Mouse (Mus musculus) CH12.LX (cell line): ENCODE measurements around the gene Nudt5. TPM values are rescaled to one million over a fixed set of nuclear protein-coding genes. Genes with fewer than 3 reads are reported as not detected.

ENCODE experiments used
- DNase-seq: peaks from one replicate; pipeline ENCODE4 v3.0.0-alpha.2; 2013; ENCODE audit errors: extremely low read depth
- H3K27ac ChIP-seq: 2 replicates; pipeline ENCODE4 v1.5.1; 2012; ENCODE audit warnings: low read depth, mild to moderate bottlenecking, control low read depth, moderate library complexity; ENCODE audit not compliant: insufficient read depth
- H3K27me3 ChIP-seq: replicated peaks from 2 replicates; pipeline ENCODE3; 2012; ENCODE audit warnings: inconsistent platforms
- H3K36me3 ChIP-seq, 2 experiments: replicated peaks in 1 of 2; 2 replicates each; pipeline versions ENCODE3 to v1.6.1; 2012; ENCODE audit warnings: inconsistent platforms in 1 of 2, low read length in 1 of 2, mild to moderate bottlenecking in 1 of 2, mixed read lengths in 1 of 2, moderate library complexity in 1 of 2; ENCODE audit not compliant: control insufficient read depth in 1 of 2, insufficient read depth in 1 of 2
- H3K4me1 ChIP-seq, 2 experiments: 2 replicates each; pipeline ENCODE4 v1.6.1; 2012; ENCODE audit warnings: inconsistent platforms in 1 of 2, moderate library complexity in 1 of 2; ENCODE audit not compliant: insufficient read depth in 2 of 2, control insufficient read depth in 1 of 2
- H3K4me2 ChIP-seq: 2 replicates; pipeline ENCODE4 v1.6.1; 2012; ENCODE audit warnings: low read depth, mild to moderate bottlenecking, control low read depth; ENCODE audit not compliant: poor library complexity, insufficient read depth, severe bottlenecking
- H3K4me3 ChIP-seq, 3 experiments: fragments of 150-350 bp in 1 of 3; sonication (generic) in 1 of 3; replicated peaks in 1 of 3; 2 replicates each; pipeline versions ENCODE3 to v1.5.1; 2011 to 2012; ENCODE audit warnings: low read depth in 2 of 3, low read length in 2 of 3, mild to moderate bottlenecking in 2 of 3, moderate library complexity in 2 of 3, control low read depth in 1 of 3, improper control_type of control experiment in 1 of 3, inconsistent platforms in 1 of 3, mixed read lengths in 1 of 3; ENCODE audit not compliant: poor library complexity in 1 of 3
- H3K79me2 ChIP-seq: replicated peaks from 2 replicates; pipeline ENCODE4 v1.6.1; 2012; ENCODE audit warnings: mild to moderate bottlenecking, moderate library complexity; ENCODE audit not compliant: control insufficient read depth, poor library complexity, insufficient read depth, severe bottlenecking; ENCODE audit errors: extremely low read depth
- H3K9ac ChIP-seq: 2 replicates; pipeline ENCODE4 v1.6.1; 2012; ENCODE audit warnings: low read depth, mild to moderate bottlenecking, control low read depth, moderate library complexity; ENCODE audit not compliant: insufficient read depth
- H3K9me3 ChIP-seq: replicated peaks from 2 replicates; pipeline ENCODE3; 2012; ENCODE audit warnings: low read length, inconsistent platforms, mixed read lengths
- BHLHE40 ChIP-seq: IDR thresholded peaks from 2 replicates; pipeline ENCODE4 v1.6.1; 2011; ENCODE audit warnings: mild to moderate bottlenecking, low read depth, low read length, improper control_type of control experiment
- CHD1 ChIP-seq: IDR thresholded peaks from 2 replicates; pipeline ENCODE4 v1.6.1; 2012; ENCODE audit warnings: low read depth, low read length, improper control_type of control experiment, inconsistent platforms
- CHD2 ChIP-seq: IDR thresholded peaks from 2 replicates; pipeline ENCODE4 v1.6.1; 2011; ENCODE audit warnings: low read length, improper control_type of control experiment
- CTCF ChIP-seq, 2 experiments: IDR thresholded peaks in 1 of 2; conservative IDR thresholded peaks in 1 of 2; 2 replicates each; pipeline ENCODE4 v1.5.1; 2011 to 2012; ENCODE audit warnings: low read depth in 2 of 2, low read length in 2 of 2, improper control_type of control experiment in 1 of 2, inconsistent platforms in 1 of 2, mild to moderate bottlenecking in 1 of 2, moderate library complexity in 1 of 2
- ETS1 ChIP-seq: conservative IDR thresholded peaks from 2 replicates; pipeline ENCODE4 v1.6.1; 2012; ENCODE audit warnings: low read depth, mild to moderate bottlenecking, inconsistent platforms, low read length, improper control_type of control experiment, moderate library complexity
- IRF4 ChIP-seq: IDR thresholded peaks from 2 replicates; pipeline ENCODE4 v1.6.1; 2014; ENCODE audit warnings: low read depth, mild to moderate bottlenecking, inconsistent platforms, low read length, improper control_type of control experiment
- JUN ChIP-seq: IDR thresholded peaks from 2 replicates; pipeline ENCODE4 v1.6.1; 2011; ENCODE audit warnings: low read depth, mild to moderate bottlenecking, low read length, improper control_type of control experiment, moderate library complexity; ENCODE audit not compliant: insufficient read depth
- KAT2A ChIP-seq: IDR thresholded peaks from 2 replicates; pipeline ENCODE4 v1.6.1; 2012; ENCODE audit warnings: low read length, improper control_type of control experiment, inconsistent platforms; ENCODE audit not compliant: insufficient replicate concordance
- MXI1 ChIP-seq: IDR thresholded peaks from 2 replicates; pipeline ENCODE4 v1.6.1; 2011; ENCODE audit warnings: mild to moderate bottlenecking, low read depth, low read length, improper control_type of control experiment
- MYC ChIP-seq: IDR thresholded peaks from 2 replicates; pipeline ENCODE4 v1.6.1; 2011; ENCODE audit warnings: low read depth, mild to moderate bottlenecking, improper control_type of control experiment, low read length
- NRF1 ChIP-seq: IDR thresholded peaks from 2 replicates; pipeline ENCODE4 v1.6.1; 2014; ENCODE audit warnings: low read depth, mild to moderate bottlenecking, inconsistent platforms, low read length, improper control_type of control experiment, moderate library complexity
- POLR2A ChIP-seq: IDR thresholded peaks from 2 replicates; pipeline ENCODE4 v1.6.1; 2011; ENCODE audit warnings: low read depth, mild to moderate bottlenecking, improper control_type of control experiment, low read length
- POLR2AphosphoS2 ChIP-seq: IDR thresholded peaks from 2 replicates; pipeline ENCODE4 v1.6.1; 2011; ENCODE audit warnings: low read depth, low read length, improper control_type of control experiment
- RAD21 ChIP-seq: IDR thresholded peaks from 2 replicates; pipeline ENCODE4 v1.6.1; 2011; ENCODE audit warnings: low read depth, mild to moderate bottlenecking, low read length, improper control_type of control experiment, moderate library complexity
- RCOR1 ChIP-seq: conservative IDR thresholded peaks from 2 replicates; pipeline ENCODE4 v1.6.1; 2012; ENCODE audit warnings: low read depth, mild to moderate bottlenecking, inconsistent platforms, low read length, improper control_type of control experiment
- SMC3 ChIP-seq: IDR thresholded peaks from 2 replicates; pipeline ENCODE4 v1.6.1; 2011; ENCODE audit warnings: low read depth, low read length, improper control_type of control experiment
- TCF12 ChIP-seq: IDR thresholded peaks from 2 replicates; pipeline ENCODE4 v1.6.1; 2014; ENCODE audit warnings: low read depth, mild to moderate bottlenecking, inconsistent platforms, low read length, improper control_type of control experiment
- USF1 ChIP-seq: IDR thresholded peaks from 2 replicates; pipeline ENCODE4 v1.6.1; 2014; ENCODE audit warnings: low read depth, mild to moderate bottlenecking, inconsistent platforms, low read length, improper control_type of control experiment
- USF2 ChIP-seq: conservative IDR thresholded peaks from 2 replicates; pipeline ENCODE4 v1.6.1; 2011; ENCODE audit warnings: low read depth, low read length, improper control_type of control experiment
- ZC3H11A ChIP-seq: IDR thresholded peaks from 2 replicates; pipeline ENCODE4 v1.6.1; 2012; ENCODE audit warnings: low read depth, mild to moderate bottlenecking, inconsistent platforms, low read length, improper control_type of control experiment
- ZKSCAN1 ChIP-seq: IDR thresholded peaks from 2 replicates; pipeline ENCODE4 v1.6.1; 2012; ENCODE audit warnings: low read depth, inconsistent platforms, low read length, improper control_type of control experiment, borderline replicate concordance
- ZMIZ1 ChIP-seq: IDR thresholded peaks from 2 replicates; pipeline ENCODE4 v1.6.1; 2012; ENCODE audit warnings: low read depth, mild to moderate bottlenecking, inconsistent platforms, low read length, improper control_type of control experiment
- ZNF384 ChIP-seq: IDR thresholded peaks from 2 replicates; pipeline ENCODE4 v1.6.1; 2012; ENCODE audit warnings: low read depth, low read length, improper control_type of control experiment, inconsistent platforms
- dilution Hi-C: fragments of 300-500 bp; cut with MboI; formaldehyde crosslinking; loops from 2 replicates; pipeline ENCODE4 v1.14.3; 2020; ENCODE audit warnings: low sequenced_read_pairs; ENCODE audit not compliant: extremely low pct_unique_long_range_greater_than_20kb, extremely low pct_ligation_motif_present
- in situ Hi-C: fragments of 300-500 bp; cut with MboI; formaldehyde crosslinking; loops from 3 replicates; pipeline ENCODE4 v1.14.3; 2019; ENCODE audit warnings: low sequenced_read_pairs, low pct_ligation_motif_present, low pct_unique_long_range_greater_than_20kb, mixed read lengths
- polyA plus RNA-seq: library from polyadenylated mRNA; unstranded; fragments of >175 nt; gene quantifications from 2 replicates; pipeline ENCODE4 v1.2.1, GENCODE M21; 2012; ENCODE audit warnings: low read depth; ENCODE audit not compliant: insufficient read length
- total RNA-seq, 2 experiments: library from RNA; depleted of rRNA; stranded (reverse); fragments of 300-350 nt in 1 of 2; fragments of >200 nt in 1 of 2; gene quantifications; 2 replicates each; pipeline ENCODE4 v1.2.3; 2012 to 2014

Gene Nudt5
- total and polyA plus RNA-seq, 3 experiments: 102 to 245 (median 128) TPM

DNA sequence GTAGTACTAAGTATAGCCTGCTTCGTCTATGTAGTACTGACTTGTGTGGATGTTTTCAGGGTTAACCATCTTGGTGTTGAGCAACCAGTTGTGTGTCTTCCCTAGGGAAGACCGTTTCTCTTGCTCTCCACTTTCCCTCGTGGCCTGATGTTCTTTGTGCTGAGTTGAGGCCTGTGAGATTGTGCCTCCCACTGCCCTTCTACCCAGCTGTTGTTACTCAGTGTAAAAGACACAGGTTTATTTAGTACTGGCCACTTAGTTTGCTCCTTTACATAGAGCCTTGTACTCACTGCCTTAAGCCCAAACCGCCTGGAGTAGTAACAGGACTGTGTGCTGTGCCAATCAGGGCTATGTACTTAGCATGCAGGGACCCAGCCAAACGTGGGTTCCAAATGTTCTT lies 7.0 kb downstream of the Nudt5 start:
- DNase-seq: no peak
- Histone ChIP-seq H3K27me3 (no peaks in the 10 kb centered on the region), H3K9me3 (no peaks in the 10 kb centered on the region), H3K27ac (no peak overlapping the region)
- TF ChIP-seq KAT2A (no peak), JUN (no peak), ZMIZ1 (no peak), USF2 (no peak), ZNF384 (no peak), CHD1 (no peak), TCF12 (no peak), SMC3 (no peak), ZKSCAN1 (no peak), RCOR1 (no peak), BHLHE40 (no peak), MYC (no peak), ZC3H11A (no peak), IRF4 (no peak), MXI1 (no peak)
- TF ChIP-seq, all 38 proteins: peak for 0
- Histone ChIP-seq H3K79me2 (peaks cover 56% of the 10 kb centered on the region), H3K4me1 (peaks cover 0 to 23% of the 10 kb centered on the region in 2 experiments; a peak in 3 of 4 replicates), H3K4me2 (no peak overlapping the region), H3K9ac (no peak overlapping the region), H3K36me3 (peaks cover 24 to 81% of the 10 kb centered on the region in 2 experiments), H3K4me3 (no peak overlapping the region)
- dilution Hi-C loops: no loop called here
- in situ Hi-C loops: no loop called here

DNA sequence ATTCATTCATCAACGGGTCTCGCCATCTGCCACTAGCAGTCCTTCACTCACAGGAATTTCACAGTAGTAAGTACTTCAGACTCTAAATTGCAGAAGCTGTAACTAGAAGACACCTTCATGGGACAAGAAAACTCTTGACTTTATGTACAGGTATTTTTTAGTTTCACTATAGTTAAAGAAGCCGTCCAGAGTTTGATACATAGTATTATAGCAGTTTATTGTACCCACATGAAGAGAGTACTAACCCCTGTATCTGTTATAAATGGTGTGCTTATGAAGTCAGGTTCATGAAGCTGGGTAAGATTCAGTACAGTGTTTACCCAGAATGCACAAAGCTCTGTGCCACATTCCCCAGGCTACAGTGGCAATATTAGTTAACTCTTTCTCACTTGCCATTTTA lies 18.0 kb downstream of the Nudt5 start, which contains the start of gene Gm13199:
Gene Gm13199, minus strand, starts transcription at position 101 of the 400 bp plus-strand sequence.
- no peak for DNase-seq
- Histone ChIP-seq H3K4me3 (no peak within 1 kb of the TSS), H3K36me3 (peaks cover 57 to 90% of the 10 kb centered on the region in 2 experiments), H3K27me3 (no peaks in the 10 kb centered on the region), H3K9me3 (no peaks in the 10 kb centered on the region), H3K27ac (no peak within 1 kb of the TSS), H3K4me1 (peaks cover 0 to 19% of the 10 kb centered on the region in 2 experiments; a peak in 2 of 4 replicates), H3K4me2 (no peak within 1 kb of the TSS), H3K79me2 (no peaks in the 10 kb centered on the region), H3K9ac (no peak within 1 kb of the TSS)
- dilution Hi-C loops (no loop called here), in situ Hi-C loops (no loop called here)
- no peak for TF ChIP-seq POLR2A
- no peak for TF ChIP-seq RAD21
- no peak for TF ChIP-seq CTCF (conservative IDR thresholded peaks at IDR 0.05 in 1 of 2, IDR thresholded peaks at IDR 0.05 in 1 of 2; ENCODE audit: low read depth in 2 of 2, low read length in 2 of 2)
- TF ChIP-seq ETS1: no peak
- no peak for TF ChIP-seq CHD2
- TF ChIP-seq ZMIZ1: no peak
- no peak for TF ChIP-seq USF1
- no peak for TF ChIP-seq BHLHE40
- TF ChIP-seq POLR2AphosphoS2: no peak
- TF ChIP-seq ZC3H11A: no peak
- TF ChIP-seq NRF1: no peak
